Mouse (Mus musculus): ENCODE measurements around the gene Zdhhc19.

- no peak for TF ChIP-seq CTCF (IDR thresholded peaks at IDR 0.05; ENCODE audit: borderline replicate concordance, extremely low read depth, insufficient read depth, insufficient read length)
- peak; percentile 55; the same call in 1 of the 2 replicates for TF ChIP-seq POLR2A (IDR thresholded peaks at IDR 0.05; ENCODE audit: borderline replicate concordance, extremely low read depth, insufficient read depth, insufficient read length, poor library complexity, severe bottlenecking)
Measured at GRCm38 (mm10) chr16:32516006-32516962, 20.2 kb downstream of the Zdhhc19 start.

Data from brain, embryonic 14.5 days (tissue).